Mouse (Mus musculus): ENCODE measurements around the gene Pcca.

DNA sequence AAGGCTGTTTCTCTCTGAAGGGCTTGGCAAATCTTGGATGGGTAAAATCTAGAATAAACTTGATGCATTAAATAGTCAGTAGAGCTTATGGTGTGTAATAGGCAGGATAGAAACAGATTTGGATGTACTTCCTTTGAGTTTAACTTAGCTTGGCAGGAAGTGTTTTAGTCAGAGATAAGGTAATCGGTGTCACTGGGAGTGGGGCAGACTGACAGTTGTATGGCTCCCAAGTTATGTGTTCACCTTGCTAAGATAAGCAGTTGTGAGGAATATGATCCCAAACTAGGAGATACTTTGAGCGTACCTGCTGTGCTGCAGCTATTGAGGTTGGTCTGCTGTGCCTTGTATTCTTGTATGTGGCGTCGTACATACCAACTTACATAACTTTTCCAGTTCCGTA lies 232.3 kb downstream of the Pcca start:
- TF ChIP-seq POLR2A (IDR thresholded peaks at IDR 0.05; ENCODE audit: borderline replicate concordance, control insufficient read depth, low read depth, low read length) (no peak), CTCF (IDR thresholded peaks at IDR 0.05; ENCODE audit: control insufficient read depth, insufficient read depth, low read length) (no peak)

All from bone marrow, adult 2 months (tissue).